Mouse (Mus musculus) olfactory bulb, adult 2 months (tissue): Measurements from ENCODE around the gene Ercc2.

Experiments used
- CTCF ChIP-seq: fragments of 200-500 bp; IDR thresholded peaks from 2 replicates; pipeline ENCODE4 v1.5.1; 2012; ENCODE audit warnings: low read depth, mild to moderate bottlenecking, low read length, moderate library complexity; ENCODE audit not compliant: insufficient read depth
- POLR2A ChIP-seq: fragments of 200-500 bp; IDR thresholded peaks from 2 replicates; pipeline ENCODE4 v1.6.1; 2012; ENCODE audit warnings: mild to moderate bottlenecking, low read depth, low read length, moderate library complexity; ENCODE audit not compliant: insufficient read depth

DNA sequence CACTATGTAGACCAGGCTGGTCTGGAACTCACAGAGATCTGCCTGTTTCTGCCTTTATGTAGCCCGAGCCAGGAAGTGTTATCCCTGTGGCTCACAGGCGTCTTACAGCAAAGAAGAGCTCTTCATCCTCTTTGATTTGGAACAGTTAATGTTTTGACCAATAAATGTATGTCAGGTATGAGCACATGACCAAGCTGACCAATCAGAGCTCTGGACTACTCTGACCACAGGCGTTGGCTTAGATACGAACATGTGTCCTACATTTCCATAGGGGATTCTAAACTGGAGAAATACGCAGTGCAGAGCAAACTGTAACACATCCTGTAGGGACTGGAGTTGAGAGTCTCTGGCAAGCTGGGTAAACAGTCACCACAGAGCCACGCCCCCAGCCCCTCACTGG, 45.1 kb downstream of the Ercc2 start:
- no peak for TF ChIP-seq POLR2A
- no peak for TF ChIP-seq CTCF
